Mouse (Mus musculus) thymus, postnatal 14 days (tissue): ENCODE results near the gene Hccs.
"Not testable (repeated sequence)": the region's sequence is repeated elsewhere in the genome, so short reads cannot be mapped to it uniquely, and the experiment has no call there.

Experiments
- DNase-seq: peaks from one replicate; pipeline ENCODE4 v3.0.0; 2021

Hccs gene

DNA sequence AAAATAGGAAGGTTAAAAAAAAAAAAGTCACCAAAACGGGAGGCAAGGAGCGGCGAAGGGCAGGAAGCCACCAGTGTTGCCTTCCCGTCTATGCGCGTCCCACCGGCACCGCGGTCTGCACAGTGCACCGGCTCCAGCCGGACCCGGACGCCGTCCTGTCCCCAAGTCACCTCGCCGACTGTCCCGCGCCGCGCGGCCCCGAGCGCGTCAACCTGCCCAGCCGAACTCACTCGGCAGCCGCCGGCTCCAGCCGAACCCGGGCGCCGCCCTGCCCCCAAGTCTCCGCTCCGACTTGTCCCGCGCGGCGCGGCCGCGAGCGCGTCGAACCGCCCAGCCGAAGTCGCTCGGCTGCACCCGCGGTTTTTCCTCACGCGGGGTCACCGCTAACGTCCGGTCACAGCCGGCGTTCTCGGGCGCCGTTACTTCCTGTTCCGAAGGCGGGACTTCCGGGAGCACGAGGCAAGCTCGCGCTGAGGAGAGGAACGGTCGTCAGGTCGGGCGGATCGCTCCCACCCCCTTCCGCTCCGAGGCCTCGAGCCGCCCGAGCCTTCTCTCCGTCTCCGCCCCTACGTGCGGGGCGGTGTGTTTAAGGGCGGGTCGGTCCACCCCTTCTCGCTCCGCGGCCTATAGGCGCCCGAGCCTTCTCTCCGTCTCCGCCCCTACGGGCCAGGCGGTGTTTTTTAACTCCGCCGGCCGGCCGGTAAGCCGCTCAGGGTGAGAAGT is at the start of gene Hccs:
Hccs (minus strand) TSS at position 428 of the 723 bp plus-strand sequence.
- peak; percentile 90 for DNase-seq

GRCm38 (mm10) chrX:169357146-169357772 is 37.1 kb upstream of the Hccs start:
- DNase-seq: no peak

DNA sequence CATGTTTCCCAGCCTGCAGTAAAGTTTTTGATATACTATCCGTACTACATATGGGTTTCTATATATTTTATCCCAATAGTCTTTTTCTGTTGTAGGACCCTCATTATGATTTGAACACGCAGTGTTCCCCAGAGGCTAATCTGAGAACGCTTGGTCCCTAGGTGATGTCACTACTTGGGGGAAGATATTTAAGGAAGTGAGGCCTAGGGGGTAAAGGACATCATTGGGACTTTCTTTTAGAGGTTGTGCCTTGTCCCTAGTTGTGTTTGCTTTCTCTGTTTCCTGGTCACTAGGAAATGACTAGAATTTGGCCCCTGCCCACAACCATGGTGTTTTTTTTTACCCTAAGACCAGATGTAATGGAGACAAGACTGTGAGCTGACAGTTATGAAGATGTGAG is 18.0 kb upstream of the Hccs start:
- no peak for DNase-seq

DNA sequence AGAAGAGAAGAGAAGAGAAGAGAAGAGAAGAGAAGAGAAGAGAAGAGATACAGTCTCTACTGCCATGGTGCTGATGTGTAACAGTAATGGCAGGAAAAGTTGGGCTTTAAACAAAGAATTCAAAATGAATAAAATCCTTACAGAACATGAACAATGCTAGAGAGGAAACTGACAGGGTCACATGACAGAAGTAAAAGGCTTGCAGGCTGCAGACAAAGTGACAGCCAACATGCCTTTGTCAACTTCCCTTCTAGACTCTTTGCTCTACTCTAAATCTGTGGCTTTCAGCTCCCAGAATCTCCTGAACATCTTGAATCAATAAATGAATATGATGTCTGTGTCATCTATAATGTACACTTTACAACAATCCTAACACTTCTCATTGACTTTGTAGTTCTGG is 17.4 kb upstream of the Hccs start:
- no peak for DNase-seq

DNA sequence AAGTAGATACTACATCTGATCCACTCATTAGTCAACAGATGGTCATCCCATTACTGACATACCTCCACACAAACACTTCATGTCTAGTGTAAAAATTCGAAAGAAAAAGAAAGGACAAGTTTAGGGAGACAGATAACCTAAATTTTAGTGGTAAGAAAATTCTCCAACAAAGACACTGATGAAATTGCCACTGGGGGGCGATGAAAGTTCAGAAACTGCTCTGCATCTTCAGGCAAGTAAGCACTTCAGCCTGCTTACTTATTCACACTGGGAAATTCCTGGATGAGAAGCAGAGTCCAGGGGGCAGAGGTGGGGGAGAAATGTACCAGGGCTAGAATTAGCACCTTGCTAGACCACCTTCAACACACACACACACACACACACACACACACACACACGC is 12.1 kb upstream of the Hccs start:
- peak; percentile 14 for DNase-seq

GRCm38 (mm10) chrX:169325929-169326595 is 5.9 kb upstream of the Hccs start:
- no peak for DNase-seq

DNA sequence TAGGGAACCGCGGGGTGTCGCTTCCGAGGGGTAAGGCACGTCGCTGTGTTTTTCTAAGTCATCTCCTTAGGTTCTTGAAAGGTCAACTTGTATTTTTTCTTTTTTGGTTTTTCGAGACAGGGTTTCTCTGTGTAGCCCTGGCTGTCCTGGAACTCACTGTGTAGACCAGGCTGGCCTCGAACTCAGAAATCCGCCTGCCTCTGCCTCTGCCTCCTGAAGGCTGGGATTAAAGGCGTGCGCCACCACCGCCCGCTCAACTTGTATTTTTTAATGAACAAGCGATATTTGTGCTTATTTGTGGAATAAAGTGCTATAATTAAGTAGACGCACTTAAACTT is 465 bp upstream of the Hccs start:
- DNase-seq: not testable (repeated sequence)

DNA sequence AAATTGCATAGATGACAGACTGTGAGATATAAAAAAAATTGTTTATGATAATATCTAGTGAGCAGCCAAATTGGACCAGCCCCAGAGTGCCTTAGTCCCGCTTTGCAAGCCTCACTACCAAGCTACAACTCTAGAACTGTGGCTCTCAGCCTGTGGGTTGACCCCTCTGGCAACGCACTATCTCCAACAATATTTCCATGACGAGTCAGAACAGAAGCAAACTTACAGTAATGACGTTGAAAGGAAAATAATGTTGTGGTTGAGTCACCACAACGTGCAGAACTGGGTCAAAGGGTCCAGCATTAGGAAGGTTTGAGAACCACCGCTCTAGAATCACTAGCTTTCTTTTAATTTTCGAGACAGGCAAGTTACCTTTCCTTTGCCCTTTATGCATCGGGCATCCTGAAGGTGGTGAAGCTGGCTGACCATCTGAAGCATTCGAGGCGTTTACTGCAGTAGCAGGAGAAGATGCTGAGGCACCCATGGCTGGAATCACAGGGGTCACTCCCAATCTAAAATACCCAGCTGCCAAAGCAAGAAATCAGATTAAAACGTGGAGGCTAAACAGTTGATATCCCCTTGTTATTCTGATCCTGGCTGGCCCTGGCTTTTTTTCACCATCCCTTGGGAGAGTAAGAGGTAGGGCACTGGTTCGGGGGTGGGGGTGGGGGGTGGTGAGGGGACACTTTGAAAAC is 959 bp downstream of the Hccs start:
- peak; percentile 3 for DNase-seq

- DNase-seq: no peak
Observed at GRCm38 (mm10) chrX:169308559-169308958, 11.6 kb downstream of the Hccs start.

DNA sequence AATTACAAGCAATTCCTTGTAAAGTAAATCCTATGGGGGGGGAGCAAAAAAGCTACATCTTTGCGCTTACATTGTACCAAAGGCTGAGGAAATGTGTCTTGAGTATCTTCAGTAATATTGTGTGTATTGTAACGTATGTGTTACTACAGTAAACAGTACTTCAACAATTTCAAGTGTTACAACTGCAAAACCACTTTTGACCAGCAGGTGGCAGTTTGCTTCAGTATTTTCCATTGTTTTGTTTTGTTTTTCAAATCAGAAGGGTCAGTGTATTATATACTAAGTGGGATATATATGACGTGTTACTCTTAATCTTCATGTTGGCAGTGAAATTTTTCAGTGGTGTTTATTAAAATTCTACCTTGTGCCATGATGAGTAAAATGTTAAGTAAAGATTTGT is 16.2 kb downstream of the Hccs start:
- DNase-seq: peak; percentile 33

DNA sequence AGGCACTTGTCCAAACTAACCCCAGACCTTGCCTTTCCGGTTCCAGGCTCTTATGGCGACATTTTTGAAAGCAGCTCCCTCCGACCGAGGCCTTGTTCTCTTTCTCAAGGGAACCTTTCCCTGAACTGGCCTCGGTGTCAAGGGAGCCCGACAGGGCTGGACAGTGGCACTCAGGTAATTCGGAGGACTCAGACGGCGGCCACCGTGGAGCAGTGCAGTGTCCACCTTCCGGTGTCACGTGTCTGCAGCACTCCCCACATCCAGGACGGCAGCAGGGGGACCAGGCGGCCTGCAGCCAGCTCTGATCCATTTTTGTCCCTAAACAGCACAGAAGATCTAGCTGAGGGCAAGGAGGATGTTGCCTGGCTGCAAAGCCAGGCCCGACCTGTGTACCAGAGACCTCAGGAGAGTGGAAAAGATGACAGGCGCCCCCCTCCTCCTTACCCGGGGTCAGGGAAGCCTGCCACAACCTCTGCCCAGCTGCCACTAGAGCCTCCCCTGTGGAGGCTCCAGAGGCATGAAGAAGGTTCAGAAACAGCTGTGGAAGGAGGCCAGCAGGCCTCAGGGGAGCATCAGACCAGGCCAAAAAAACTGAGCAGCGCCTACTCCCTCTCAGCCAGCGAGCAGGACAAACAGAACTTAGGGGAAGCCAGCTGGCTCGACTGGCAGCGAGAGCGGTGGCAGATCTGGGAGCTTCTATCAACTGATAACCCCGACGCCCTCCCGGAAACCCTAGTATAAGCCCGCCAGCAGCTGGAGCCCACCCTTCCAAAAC is 17.7 kb downstream of the Hccs start:
- no peak for DNase-seq

DNA sequence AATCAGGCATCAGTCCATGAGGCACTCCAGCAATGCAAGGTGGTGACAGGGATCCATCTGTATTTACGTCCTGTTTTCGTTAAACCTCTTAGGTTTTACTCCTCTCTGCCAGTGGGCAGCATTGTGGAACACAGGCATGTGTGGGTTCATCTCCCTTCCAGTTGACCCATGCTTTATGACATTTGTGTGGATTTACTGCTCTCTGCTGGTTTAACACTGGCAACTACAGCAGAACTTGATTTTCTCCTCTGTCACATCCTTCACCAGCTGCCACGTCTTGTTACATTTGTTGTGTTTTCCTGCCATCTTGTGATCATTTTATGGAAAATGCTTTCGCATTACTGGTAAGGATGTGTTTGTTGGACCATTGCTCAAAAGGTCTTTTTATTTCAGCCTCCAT is 20.6 kb downstream of the Hccs start:
- DNase-seq: no peak

DNA sequence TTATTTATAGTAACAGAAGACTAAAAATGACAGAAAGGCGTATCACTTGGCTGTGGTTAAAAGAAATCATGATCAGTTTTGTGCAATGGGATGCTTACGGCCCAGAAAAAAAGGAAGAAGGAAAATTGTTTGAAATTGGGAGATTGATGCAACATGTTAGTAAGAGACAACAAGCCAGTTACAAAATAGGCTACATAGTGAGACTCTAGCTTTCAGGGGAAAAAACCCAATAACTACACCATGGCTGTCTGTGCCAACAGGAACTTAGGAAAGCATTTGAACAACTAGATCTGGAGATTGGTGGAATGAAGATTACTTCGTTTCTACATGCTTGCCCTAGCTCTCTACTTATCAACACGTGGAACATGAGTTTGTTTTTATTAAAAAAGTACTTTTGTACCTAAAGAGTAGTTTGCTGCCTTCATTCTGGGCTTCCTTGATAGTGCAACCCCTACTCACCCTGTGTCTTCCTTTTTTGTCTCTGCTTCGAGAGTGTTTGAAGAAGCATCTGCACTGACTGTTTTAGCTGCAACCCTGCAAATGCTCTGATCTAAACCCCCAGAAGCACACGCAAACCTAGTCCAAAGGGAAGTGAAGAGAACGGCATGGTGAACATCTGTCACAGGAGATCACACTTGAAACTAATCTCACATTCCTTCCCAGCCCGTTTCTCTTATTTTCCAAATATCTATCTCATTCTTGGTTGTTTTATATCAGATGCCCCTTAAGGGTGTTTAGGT is 56.6 kb downstream of the Hccs start:
- DNase-seq: no peak

DNA sequence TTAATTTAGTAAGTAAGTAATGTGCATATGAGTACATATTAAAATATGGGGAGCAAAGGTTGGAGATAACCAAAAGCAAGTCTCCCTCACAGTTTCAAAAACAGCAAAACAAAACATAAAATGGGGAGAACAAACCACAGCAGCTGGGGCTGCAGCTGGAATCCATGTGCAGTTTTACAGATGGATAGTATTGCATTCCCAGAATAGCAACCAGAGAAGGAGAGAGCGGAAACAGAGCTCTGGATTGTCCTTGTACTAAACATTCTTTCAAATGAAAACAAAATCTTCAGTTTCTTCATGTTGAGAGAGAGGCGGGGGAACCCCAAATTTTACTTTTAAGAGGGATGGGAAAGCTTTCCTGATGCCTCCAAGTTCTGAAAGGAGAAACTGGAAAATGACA is 58.0 kb downstream of the Hccs start:
- DNase-seq: no peak

- DNase-seq: no peak
Observed at GRCm38 (mm10) chrX:169261034-169261433, 59.1 kb downstream of the Hccs start.

GRCm38 (mm10) chrX:169256741-169257140 is 63.4 kb downstream of the Hccs start:
- no peak for DNase-seq

DNA sequence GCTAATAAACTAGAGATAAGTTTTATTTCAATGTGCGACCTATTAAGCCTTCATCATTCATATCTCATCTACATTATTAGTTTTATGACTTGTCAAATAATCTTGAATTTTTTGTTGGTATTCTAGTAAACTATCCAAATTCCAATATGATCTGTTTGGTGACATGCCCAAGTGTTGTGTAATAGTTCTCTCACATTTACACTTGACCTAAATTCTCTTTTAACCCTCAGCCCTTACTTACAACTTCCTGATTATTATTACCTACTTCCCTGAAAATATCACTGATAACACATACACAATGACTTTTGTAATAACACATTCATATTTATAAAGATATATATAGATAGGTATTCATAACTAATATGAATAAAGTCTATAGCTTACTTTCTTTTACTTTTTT is 64.3 kb downstream of the Hccs start:
- DNase-seq: no peak

GRCm38 (mm10) chrX:169222357-169223062 is 97.7 kb downstream of the Hccs start:
- DNase-seq: no peak

GRCm38 (mm10) chrX:169220064-169220463 is 100.1 kb downstream of the Hccs start:
- no peak for DNase-seq

DNA sequence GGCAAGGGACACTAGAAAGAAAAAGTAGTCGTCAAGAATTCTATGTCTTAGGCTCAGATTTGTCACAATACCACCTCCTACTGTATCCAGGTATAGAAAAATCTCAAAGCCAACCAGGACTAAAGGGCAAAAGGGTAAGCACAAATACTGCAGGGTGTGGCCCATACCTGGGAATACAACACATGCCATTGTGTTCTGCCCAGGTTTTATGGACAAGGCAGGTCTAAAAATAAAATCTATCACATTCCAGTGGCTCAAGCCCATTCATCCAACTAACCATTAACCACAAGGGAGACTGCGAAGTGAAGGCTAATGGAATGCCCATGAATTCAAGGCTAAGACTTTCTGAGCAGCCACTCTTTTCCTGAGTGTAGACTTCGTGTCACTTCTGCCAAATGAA is 110.2 kb downstream of the Hccs start:
- DNase-seq: no peak
